Mouse (Mus musculus): ENCODE measurements around the gene Zfp668. TPM values are rescaled to one million over a fixed set of nuclear protein-coding genes. Genes with fewer than 3 reads are reported as not detected.

The Zfp668 gene
- total RNA-seq, 2 experiments from 2014 or later = 2.4 to 3.6 TPM

- DNase-seq = no peak
- intact Hi-C loops (cut with DNase I) = no loop called here
These were observed 62.8 kb downstream of the Zfp668 start for GRCm38 (mm10) chr7:127813821-127814220.

Other genes starting within 250 kb of the Zfp668 start
- gene Bcl7c, start 167.9 kb downstream of the Zfp668 start, total RNA-seq (2021) = 10 to 100 TPM; 33.7 to 35.3 TPM
- 10 to 100 TPM; 14.6 to 18.7 TPM for gene Ctf1, start 164.1 kb downstream of the Zfp668 start, total RNA-seq (2021)
- gene Ctf2, start 144.7 kb downstream of the Zfp668 start, total RNA-seq (2021) = not detected
- gene Fbxl19, start 132.3 kb downstream of the Zfp668 start, total RNA-seq (2021) = 1 to 10 TPM; 1.9 to 2.5 TPM
- gene Orai3, start 107.0 kb downstream of the Zfp668 start, total RNA-seq (2021) = 1 to 10 TPM; 8.4 to 9.2 TPM
- 10 to 100 TPM; 13.0 to 21.3 TPM for gene Setd1a, start 100.2 kb downstream of the Zfp668 start, total RNA-seq (2021)
- gene Gm49388, start 91.2 kb downstream of the Zfp668 start, total RNA-seq (2021) = 1 to 10 TPM in 1 of 2 experiments, under 1 TPM in 1; 0.31 to 2.1 TPM
- 1 to 10 TPM; 5.5 to 5.6 TPM for gene Hsd3b7, start 76.2 kb downstream of the Zfp668 start, total RNA-seq (2021)
- 10 to 100 TPM; 43.0 to 47.4 TPM for gene Stx4a, start 52.5 kb downstream of the Zfp668 start, total RNA-seq (2021)
- gene Stx1b, start 52.3 kb downstream of the Zfp668 start, total RNA-seq (2021) = 1 to 10 TPM in 1 of 2 experiments, under 1 TPM in 1; 0.64 to 1.1 TPM
- gene Zfp646, start 607 bp downstream of the Zfp668 start, total RNA-seq (2021) = 10 to 100 TPM; 10.4 to 12.7 TPM
- gene Prss53, start 14.1 kb upstream of the Zfp668 start, total RNA-seq (2021) = 1 to 10 TPM; 1.5 to 1.7 TPM
- not detected for gene Gm21974, start 18.6 kb upstream of the Zfp668 start, total RNA-seq (2021)
- 10 to 100 TPM; 10.6 to 12.2 TPM for gene Vkorc1, start 18.8 kb upstream of the Zfp668 start, total RNA-seq (2021)
- 100 to 1,000 TPM; 155 TPM for gene Bckdk, start 27.3 kb upstream of the Zfp668 start, total RNA-seq (2021)
- gene Kat8, start 35.7 kb upstream of the Zfp668 start, total RNA-seq (2021) = 10 to 100 TPM; 20.7 to 20.9 TPM
- gene Prss8, start 53.3 kb upstream of the Zfp668 start, total RNA-seq (2021) = not detected
- gene Prss36, start 69.9 kb upstream of the Zfp668 start, total RNA-seq (2021) = 1 to 10 TPM; 6.5 to 7.2 TPM
- gene Fus, start 90.6 kb upstream of the Zfp668 start, total RNA-seq (2021) = 10 to 100 TPM; 60.9 to 92.2 TPM
- gene Pycard, start 117.0 kb upstream of the Zfp668 start, total RNA-seq (2021) = 1 to 10 TPM; 1.2 to 1.6 TPM
- 100 to 1,000 TPM; 200 to 226 TPM for gene Trim72, start 127.1 kb upstream of the Zfp668 start, total RNA-seq (2021)
- gene Itgam, start 185.8 kb upstream of the Zfp668 start, total RNA-seq (2021) = 1 to 10 TPM; 1.6 TPM
- gene Gm49368, start 185.9 kb upstream of the Zfp668 start, total RNA-seq (2021) = under 1 TPM in 1 of 2 experiments, not detected in 1; 0.05 TPM